Mouse (Mus musculus) midbrain, postnatal 0 days (tissue): ENCODE data around the gene Hddc2. TPM values are rescaled to one million over a fixed set of nuclear protein-coding genes. Genes with fewer than 3 reads are reported as not detected.
A peak's percentile ranks its signal among the peaks of the same experiment; 100 is the strongest.

Experiments used
- ATAC-seq: fragments of 200-750 bp; cut with Nextera tagmentation; 2 replicates; pipeline ENCODE4 v1.8.0; 2017; ENCODE audit warnings: moderate number of reproducible peaks, mild to moderate bottlenecking, moderate TSS enrichment, moderate library complexity; ENCODE audit not compliant: low FRiP score
- DNase-seq: peaks from one replicate; pipeline ENCODE4 v3.0.0-alpha.2; 2015; ENCODE audit warnings: low spot score
- H3K27ac ChIP-seq: fragments of 300-500 bp; sonication (generic); 2 replicates; pipeline ENCODE4 v1.5.1; 2014; ENCODE audit warnings: low read depth, mild to moderate bottlenecking, low read length, mixed read lengths
- H3K27me3 ChIP-seq: fragments of 300-500 bp; sonication (generic); 2 replicates; pipeline ENCODE4 v1.6.1; 2014; ENCODE audit warnings: low read length, control low read depth, mixed read lengths; ENCODE audit not compliant: insufficient read depth
- H3K36me3 ChIP-seq: fragments of 300-500 bp; sonication (generic); 2 replicates; pipeline ENCODE4 v1.6.1; 2014; ENCODE audit warnings: low read length, control low read depth, mixed read lengths; ENCODE audit not compliant: insufficient read depth
- H3K4me1 ChIP-seq: fragments of 300-500 bp; sonication (generic); 2 replicates; pipeline ENCODE4 v1.6.1; 2014; ENCODE audit warnings: mild to moderate bottlenecking, control low read depth, antibody characterized with exemption, low read length, mixed read lengths; ENCODE audit not compliant: insufficient read depth
- H3K4me2 ChIP-seq: fragments of 300-500 bp; sonication (generic); 2 replicates; pipeline ENCODE4 v1.6.1; 2014; ENCODE audit warnings: low read depth, mild to moderate bottlenecking, low read length, mixed read lengths; ENCODE audit not compliant: poor library complexity, severe bottlenecking
- H3K4me3 ChIP-seq: fragments of 300-500 bp; sonication (generic); 2 replicates; pipeline ENCODE4 v1.5.1; 2014; ENCODE audit warnings: low read depth, mild to moderate bottlenecking, low read length, moderate library complexity
- H3K9ac ChIP-seq: fragments of 300-500 bp; sonication (generic); replicated peaks from 2 replicates; pipeline ENCODE4 v1.6.1; 2014; ENCODE audit warnings: mild to moderate bottlenecking, low read length, moderate library complexity, mixed read lengths; ENCODE audit not compliant: poor library complexity, severe bottlenecking
- H3K9me3 ChIP-seq: fragments of 300-500 bp; sonication (generic); 2 replicates; pipeline ENCODE4 v1.6.1; 2016; ENCODE audit warnings: low read length, control low read depth
- CTCF ChIP-seq: IDR thresholded peaks from 2 replicates; pipeline ENCODE4 v1.5.1; 2016; ENCODE audit warnings: antibody characterized with exemption, mild to moderate bottlenecking
- WGBS: fragments of 180-500 bp; shearing (Covaris S2); extraction: QIAGEN DNeasy Blood & Tissue Kit; methylation state at CpG from one replicate; pipeline ENCODE4 v1.1.7; 2014; 5-methylcytosine and 5-hydroxymethylcytosine counted together
- polyA plus RNA-seq: library from polyadenylated mRNA; unstranded; fragments of >200 nt; fragmentation: Nextera tagmentation; extraction: Ambion mirVana; gene quantifications from 2 replicates; pipeline ENCODE4 v1.2.1, GENCODE M21; 2015
- total RNA-seq: library from RNA; depleted of rRNA; stranded (reverse); fragments of >200 nt; gene quantifications from 2 replicates; pipeline ENCODE4 v1.2.3, GENCODE M21; 2014; rRNA removed

Gene Hddc2
- total RNA-seq: 31.2 and 45.2 TPM in 2 replicates
- 73.7 and 80.8 TPM in 2 replicates for polyA plus RNA-seq

- peak; percentile 12; the same call in 1 of the 2 replicates for TF ChIP-seq CTCF
- peak; percentile 87 for DNase-seq
- 3% methylated on average over 37 of the region's 44 CpGs for WGBS
Observed at GRCm38 (mm10) chr10:31312865-31313848, at the start of gene Hddc2. Gene Hddc2 (plus strand): TSS chr10:31313383.

DNA sequence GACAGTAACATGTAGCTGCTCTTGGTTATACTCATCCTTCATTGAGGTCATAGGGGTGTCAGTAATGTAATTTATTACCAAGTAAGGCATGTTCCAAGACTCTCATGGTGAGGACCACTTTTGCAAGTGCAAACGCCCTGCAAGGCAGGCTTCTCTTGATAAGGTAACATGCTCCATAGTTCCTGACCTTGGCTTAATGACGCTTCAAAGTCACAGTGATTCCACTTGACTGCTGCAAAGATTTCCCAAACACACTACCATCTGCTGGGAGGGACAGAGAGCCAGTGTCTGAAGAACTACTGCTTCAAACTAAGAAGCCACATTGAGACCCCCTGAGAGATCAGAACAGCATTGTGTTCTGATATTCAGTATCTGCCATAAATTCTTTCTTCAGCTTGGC is 40.4 kb upstream of the Hddc2 start:
- Histone ChIP-seq H3K4me1 (no peaks in the 10 kb centered on the region), H3K4me2 (no peak overlapping the region), H3K36me3 (no peaks in the 10 kb centered on the region), H3K27ac (no peak overlapping the region), H3K4me3 (no peak overlapping the region), H3K27me3 (no peaks in the 10 kb centered on the region), H3K9ac (no peak overlapping the region), H3K9me3 (no peaks in the 10 kb centered on the region)
- no peak for DNase-seq
- TF ChIP-seq CTCF: no peak
- 63% methylated on average over 2 of the region's 2 CpGs for WGBS
- no peak for ATAC-seq

More at GRCm38 (mm10) chr10:31312865-31313848, at the start of gene Hddc2:
- peak within 1 kb of the TSS; percentile 86 for H3K9ac ChIP-seq
- peaks cover 3% of the 10 kb centered on the region; the same call in 1 of the 2 replicates for H3K36me3 ChIP-seq
- H3K4me2 ChIP-seq: peak within 1 kb of the TSS; percentile 68
- peaks cover 7% of the 10 kb centered on the region; the same call in 1 of the 2 replicates for H3K4me1 ChIP-seq
- H3K27me3 ChIP-seq: no peaks in the 10 kb centered on the region
- H3K27ac ChIP-seq: peak within 1 kb of the TSS; percentile 90
- H3K9me3 ChIP-seq: no peaks in the 10 kb centered on the region
- ATAC-seq: peak; percentile 94
- H3K4me3 ChIP-seq: peak within 1 kb of the TSS; percentile 74

GRCm38 (mm10) chr10:31273171-31273570 is 40.0 kb upstream of the Hddc2 start:
- Histone ChIP-seq H3K4me3 (no peak overlapping the region), H3K36me3 (no peaks in the 10 kb centered on the region), H3K9me3 (no peaks in the 10 kb centered on the region), H3K4me2 (no peak overlapping the region), H3K27me3 (no peaks in the 10 kb centered on the region), H3K27ac (no peak overlapping the region), H3K9ac (no peak overlapping the region), H3K4me1 (no peaks in the 10 kb centered on the region)
- no peak for TF ChIP-seq CTCF
- 45% methylated on average over 1 of the region's 1 CpGs for WGBS
- ATAC-seq: no peak
- no peak for DNase-seq

- H3K36me3 ChIP-seq: no peaks in the 10 kb centered on the region
- ATAC-seq (no peak), DNase-seq (no peak)
- H3K27ac ChIP-seq: no peak overlapping the region
- no peak overlapping the region for H3K4me3 ChIP-seq
- H3K9me3 ChIP-seq: no peaks in the 10 kb centered on the region
- H3K9ac ChIP-seq: no peak overlapping the region
- no peaks in the 10 kb centered on the region for H3K27me3 ChIP-seq
- no peak for TF ChIP-seq CTCF
- H3K4me2 ChIP-seq: no peak overlapping the region
- no peaks in the 10 kb centered on the region for H3K4me1 ChIP-seq
Observed at GRCm38 (mm10) chr10:31287787-31288186, 25.4 kb upstream of the Hddc2 start.

- no peaks in the 10 kb centered on the region for H3K4me1 ChIP-seq
- 93% methylated on average over 4 of the region's 4 CpGs for WGBS
Observed at GRCm38 (mm10) chr10:31288697-31289390, 24.3 kb upstream of the Hddc2 start.

More at GRCm38 (mm10) chr10:31288697-31289390, 24.3 kb upstream of the Hddc2 start:
- no peak for DNase-seq
- Histone ChIP-seq H3K9ac (no peak overlapping the region), H3K27me3 (no peaks in the 10 kb centered on the region), H3K27ac (no peak overlapping the region), H3K9me3 (no peaks in the 10 kb centered on the region), H3K4me2 (no peak overlapping the region), H3K36me3 (no peaks in the 10 kb centered on the region), H3K4me3 (no peak overlapping the region)
- TF ChIP-seq CTCF: no peak
- ATAC-seq: no peak
